Mouse (Mus musculus) kidney, embryonic 14.5 days (tissue): ENCODE data around the gene Susd1. TPM values are rescaled to one million over a fixed set of nuclear protein-coding genes. Genes with fewer than 3 reads are reported as not detected.
A peak's percentile ranks its signal among the peaks of the same experiment; 100 is the strongest.

Source experiments
- ATAC-seq: fragments of 200-750 bp; cut with Nextera tagmentation; 2 replicates; pipeline ENCODE4 v1.8.0; 2017; ENCODE audit warnings: moderate number of reproducible peaks, mild to moderate bottlenecking, moderate TSS enrichment, moderate library complexity; ENCODE audit not compliant: low FRiP score, low TSS enrichment
- H3K27ac ChIP-seq: fragments of 300-500 bp; sonication (generic); 2 replicates; pipeline ENCODE4 v1.5.1; 2014; ENCODE audit warnings: low read depth, mild to moderate bottlenecking, low read length, moderate library complexity, mixed read lengths
- H3K27me3 ChIP-seq: fragments of 300-500 bp; sonication (generic); 2 replicates; pipeline ENCODE4 v1.6.1; 2014; ENCODE audit warnings: mild to moderate bottlenecking, low read length; ENCODE audit not compliant: control insufficient read depth, insufficient read depth
- H3K36me3 ChIP-seq: fragments of 300-500 bp; sonication (generic); 2 replicates; pipeline ENCODE4 v1.6.1; 2014; ENCODE audit warnings: low read length, mixed read lengths; ENCODE audit not compliant: control insufficient read depth, insufficient read depth
- H3K4me1 ChIP-seq: fragments of 300-500 bp; sonication (generic); 2 replicates; pipeline ENCODE4 v1.6.1; 2014; ENCODE audit warnings: low read length, mixed read lengths; ENCODE audit not compliant: control insufficient read depth, insufficient read depth
- H3K4me2 ChIP-seq: fragments of 300-500 bp; sonication (generic); replicated peaks from 2 replicates; pipeline ENCODE4 v1.6.1; 2014; ENCODE audit warnings: low read depth, mild to moderate bottlenecking, low read length
- H3K4me3 ChIP-seq: fragments of 300-500 bp; sonication (generic); 2 replicates; pipeline ENCODE4 v1.5.1; 2014; ENCODE audit warnings: mild to moderate bottlenecking, low read length
- H3K9ac ChIP-seq: fragments of 300-500 bp; sonication (generic); 2 replicates; pipeline ENCODE4 v1.6.1; 2014; ENCODE audit warnings: low read depth, mild to moderate bottlenecking, low read length, moderate library complexity
- H3K9me3 ChIP-seq: fragments of 300-500 bp; sonication (generic); 2 replicates; pipeline ENCODE4 v1.6.1; 2016; ENCODE audit warnings: low read length; ENCODE audit not compliant: control insufficient read depth
- WGBS: fragments of 180-500 bp; shearing (Covaris S2); extraction: QIAGEN DNeasy Blood & Tissue Kit; methylation state at CpG from one replicate; pipeline ENCODE4 v1.1.7; 2014; 5-methylcytosine and 5-hydroxymethylcytosine counted together
- polyA plus RNA-seq: library from polyadenylated mRNA; unstranded; fragments of >200 nt; fragmentation: Nextera tagmentation; extraction: Ambion mirVana; gene quantifications from 2 replicates; pipeline ENCODE4 v1.2.1, GENCODE M21; 2014

The Susd1 gene
- polyA plus RNA-seq, 1 experiment from 2014 or later, result 8.3 TPM

- WGBS, result 41% methylated on average over 10 of the region's 10 CpGs
- H3K4me3 ChIP-seq, result no peak overlapping the region
- H3K27ac ChIP-seq, result peak overlapping the region; percentile 55; the same call in 1 of the 2 replicates
- no peaks in the 10 kb centered on the region for H3K36me3 ChIP-seq
- H3K9me3 ChIP-seq, result no peaks in the 10 kb centered on the region
- peak; percentile 40; the same call in 1 of the 2 replicates for ATAC-seq
- H3K4me2 ChIP-seq, result no peak overlapping the region
- peaks cover 16% of the 10 kb centered on the region for H3K4me1 ChIP-seq
- no peak overlapping the region for H3K9ac ChIP-seq
- H3K27me3 ChIP-seq, result no peaks in the 10 kb centered on the region
Measured at GRCm38 (mm10) chr4:59330961-59331604, 107.3 kb downstream of the Susd1 start.

- Histone ChIP-seq H3K27ac (no peak overlapping the region), H3K4me2 (no peak overlapping the region), H3K9ac (no peak overlapping the region), H3K4me1 (peaks cover 15% of the 10 kb centered on the region), H3K27me3 (no peaks in the 10 kb centered on the region), H3K36me3 (no peaks in the 10 kb centered on the region), H3K9me3 (no peaks in the 10 kb centered on the region), H3K4me3 (no peak overlapping the region)
- WGBS, result 78% methylated on average over 19 of the region's 19 CpGs
- no peak for ATAC-seq
Measured at GRCm38 (mm10) chr4:59329461-59330304, 108.8 kb downstream of the Susd1 start.

- 94% methylated on average over 7 of the region's 7 CpGs for WGBS
- H3K36me3 ChIP-seq, result no peaks in the 10 kb centered on the region
- H3K4me2 ChIP-seq, result no peak overlapping the region
- no peaks in the 10 kb centered on the region for H3K9me3 ChIP-seq
- peaks cover 15% of the 10 kb centered on the region for H3K4me1 ChIP-seq
- no peak overlapping the region for H3K27ac ChIP-seq
- ATAC-seq, result no peak
- H3K4me3 ChIP-seq, result no peak overlapping the region
- no peak overlapping the region for H3K9ac ChIP-seq
- H3K27me3 ChIP-seq, result no peaks in the 10 kb centered on the region
Measured at GRCm38 (mm10) chr4:59328821-59329220, 109.6 kb downstream of the Susd1 start.

GRCm38 (mm10) chr4:59327986-59328385 is 110.4 kb downstream of the Susd1 start:
- ATAC-seq, result no peak
- Histone ChIP-seq H3K27ac (no peak overlapping the region), H3K9me3 (no peaks in the 10 kb centered on the region), H3K36me3 (no peaks in the 10 kb centered on the region), H3K4me2 (no peak overlapping the region), H3K27me3 (no peaks in the 10 kb centered on the region), H3K9ac (no peak overlapping the region), H3K4me3 (no peak overlapping the region), H3K4me1 (peaks cover 20% of the 10 kb centered on the region)
- WGBS, result 93% methylated on average over 5 of the region's 5 CpGs

GRCm38 (mm10) chr4:59326031-59326760 is 112.2 kb downstream of the Susd1 start:
- Histone ChIP-seq H3K4me3 (no peak overlapping the region), H3K4me2 (no peak overlapping the region), H3K36me3 (no peaks in the 10 kb centered on the region), H3K27ac (no peak overlapping the region), H3K4me1 (peaks cover 14% of the 10 kb centered on the region; the same call in 1 of the 2 replicates), H3K9me3 (no peaks in the 10 kb centered on the region), H3K27me3 (no peaks in the 10 kb centered on the region), H3K9ac (no peak overlapping the region)
- ATAC-seq, result no peak
- 90% methylated on average over 6 of the region's 6 CpGs for WGBS

GRCm38 (mm10) chr4:59324317-59324716 is 114.1 kb downstream of the Susd1 start:
- Histone ChIP-seq H3K36me3 (no peaks in the 10 kb centered on the region), H3K27ac (no peak overlapping the region), H3K9ac (no peak overlapping the region), H3K9me3 (no peaks in the 10 kb centered on the region), H3K27me3 (no peaks in the 10 kb centered on the region), H3K4me1 (peaks cover 8% of the 10 kb centered on the region; the same call in 1 of the 2 replicates), H3K4me2 (no peak overlapping the region), H3K4me3 (no peak overlapping the region)
- no peak for ATAC-seq
- 84% methylated on average over 5 of the region's 5 CpGs for WGBS

GRCm38 (mm10) chr4:59323231-59323651 is 115.2 kb downstream of the Susd1 start:
- 41% methylated on average over 7 of the region's 7 CpGs for WGBS
- H3K27ac ChIP-seq, result no peak overlapping the region
- H3K4me1 ChIP-seq, result peaks cover 8% of the 10 kb centered on the region; the same call in 1 of the 2 replicates
- H3K4me2 ChIP-seq, result no peak overlapping the region
- H3K27me3 ChIP-seq, result no peaks in the 10 kb centered on the region
- H3K36me3 ChIP-seq, result no peaks in the 10 kb centered on the region
- H3K4me3 ChIP-seq, result no peak overlapping the region
- ATAC-seq, result no peak
- no peak overlapping the region for H3K9ac ChIP-seq
- H3K9me3 ChIP-seq, result no peaks in the 10 kb centered on the region

- H3K27ac ChIP-seq, result no peak overlapping the region
- 62% methylated on average over 3 of the region's 3 CpGs for WGBS
Measured at GRCm38 (mm10) chr4:59322733-59323132, 115.7 kb downstream of the Susd1 start.

More at GRCm38 (mm10) chr4:59322733-59323132, 115.7 kb downstream of the Susd1 start:
- H3K36me3 ChIP-seq, result no peaks in the 10 kb centered on the region
- H3K4me1 ChIP-seq, result peaks cover 8% of the 10 kb centered on the region; the same call in 1 of the 2 replicates
- ATAC-seq, result no peak
- no peak overlapping the region for H3K4me2 ChIP-seq
- H3K27me3 ChIP-seq, result no peaks in the 10 kb centered on the region
- no peak overlapping the region for H3K9ac ChIP-seq
- no peak overlapping the region for H3K4me3 ChIP-seq
- no peaks in the 10 kb centered on the region for H3K9me3 ChIP-seq
